Mouse (Mus musculus): ENCODE measurements around the gene Cpsf3. TPM values are rescaled to one million over a fixed set of nuclear protein-coding genes. Genes with fewer than 3 reads are reported as not detected.

Cpsf3 gene
- polyA plus RNA-seq, 1 experiment from 2014 or later = 88.9 TPM

GRCm38 (mm10) chr12:21288716-21289395 is 3.7 kb downstream of the Cpsf3 start:
- DNase-seq (ENCODE audit: low spot score) = no peak

GRCm38 (mm10) chr12:21289651-21290050 is 4.5 kb downstream of the Cpsf3 start:
- no peak for DNase-seq (ENCODE audit: low spot score)

- no peak for DNase-seq (ENCODE audit: low spot score)
Measured at GRCm38 (mm10) chr12:21298856-21299255, 13.7 kb downstream of the Cpsf3 start.

- no peak for DNase-seq (ENCODE audit: low spot score)
Measured at GRCm38 (mm10) chr12:21301324-21301723, 16.1 kb downstream of the Cpsf3 start.

- DNase-seq (ENCODE audit: low spot score) = no peak
Measured at GRCm38 (mm10) chr12:21301932-21302331, 16.7 kb downstream of the Cpsf3 start.

- no peak for DNase-seq (ENCODE audit: low spot score)
Measured at GRCm38 (mm10) chr12:21302361-21302783, 17.2 kb downstream of the Cpsf3 start.

- DNase-seq (ENCODE audit: low spot score) = no peak
Measured at GRCm38 (mm10) chr12:21305741-21306140, 20.6 kb downstream of the Cpsf3 start.

GRCm38 (mm10) chr12:21306721-21307120 is 21.5 kb downstream of the Cpsf3 start:
- DNase-seq (ENCODE audit: low spot score) = no peak

GRCm38 (mm10) chr12:21312201-21312600 is 27.0 kb downstream of the Cpsf3 start:
- DNase-seq (ENCODE audit: low spot score) = no peak

- DNase-seq (ENCODE audit: low spot score) = peak; percentile 93
Measured at GRCm38 (mm10) chr12:21315923-21316868, 31.0 kb downstream of the Cpsf3 start, which contains the start of gene Iah1. TSS of gene Iah1 (plus strand) at chr12:21316389.

GRCm38 (mm10) chr12:21316869-21317265 is 31.7 kb downstream of the Cpsf3 start:
- DNase-seq (ENCODE audit: low spot score) = no peak

GRCm38 (mm10) chr12:21318143-21318895 is 33.1 kb downstream of the Cpsf3 start:
- peak; percentile 87 for DNase-seq (ENCODE audit: low spot score)

- no peak for DNase-seq (ENCODE audit: low spot score)
Measured at GRCm38 (mm10) chr12:21320317-21320716, 35.1 kb downstream of the Cpsf3 start.

- no peak for DNase-seq (ENCODE audit: low spot score)
Measured at GRCm38 (mm10) chr12:21321170-21321569, 36.0 kb downstream of the Cpsf3 start.

GRCm38 (mm10) chr12:21322296-21322695 is 37.1 kb downstream of the Cpsf3 start:
- DNase-seq (ENCODE audit: low spot score) = no peak

- no peak for DNase-seq (ENCODE audit: low spot score)
Measured at GRCm38 (mm10) chr12:21322856-21323255, 37.7 kb downstream of the Cpsf3 start.

- DNase-seq (ENCODE audit: low spot score) = no peak
Measured at GRCm38 (mm10) chr12:21324101-21324500, 38.9 kb downstream of the Cpsf3 start.

- DNase-seq (ENCODE audit: low spot score) = no peak
Measured at GRCm38 (mm10) chr12:21325266-21325665, 40.1 kb downstream of the Cpsf3 start.

- DNase-seq (ENCODE audit: low spot score) = no peak
Measured at GRCm38 (mm10) chr12:21326325-21326724, 41.1 kb downstream of the Cpsf3 start.

- no peak for DNase-seq (ENCODE audit: low spot score)
Measured at GRCm38 (mm10) chr12:21329661-21330400, 44.6 kb downstream of the Cpsf3 start.

All from thymus, postnatal 0 days (tissue).